Mouse (Mus musculus): ENCODE data around the gene Slc35d3. TPM values are rescaled to one million over a fixed set of nuclear protein-coding genes. Genes with fewer than 3 reads are reported as not detected.
A peak's percentile ranks its signal among the peaks of the same experiment; 100 is the strongest.

Slc35d3 gene
- polyA plus RNA-seq (2012; rRNA removed) = 2.0 and 2.3 TPM in 2 replicates

- 0 out of 2 replicates have a peak, but pooled peaks cover 7% of the 10 kb centered on the region for H3K4me1 ChIP-seq (ENCODE audit: control insufficient read depth, insufficient read depth, low read length)
- peak within 1 kb of the TSS; percentile 20 for H3K4me3 ChIP-seq (replicated peaks; ENCODE audit: insufficient read depth, low read depth, low read length)
- no peak within 1 kb of the TSS for H3K27ac ChIP-seq (ENCODE audit: insufficient read depth, low read length)
- TF ChIP-seq POLR2A (IDR thresholded peaks at IDR 0.05; ENCODE audit: borderline replicate concordance, insufficient read depth, low read length) = no peak
- TF ChIP-seq CTCF (IDR thresholded peaks at IDR 0.05; ENCODE audit: borderline replicate concordance, insufficient read depth, low read depth, low read length) = no peak
- peaks cover 2% of the 10 kb centered on the region; the same call in 1 of the 2 replicates for H3K27me3 ChIP-seq (ENCODE audit: control insufficient read depth, insufficient read depth, low read length)
- WGBS = under 1% methylated on average over 72 of the region's 72 CpGs
- DNase-seq = peak; percentile 4 to 23
These were observed at the start of gene Slc35d3 for GRCm38 (mm10) chr10:19850998-19851691. Gene Slc35d3, minus strand, starts transcription at chr10:19851459.

- no peak for DNase-seq
- TF ChIP-seq POLR2A (IDR thresholded peaks at IDR 0.05; ENCODE audit: borderline replicate concordance, insufficient read depth, low read length) = no peak
- TF ChIP-seq CTCF (IDR thresholded peaks at IDR 0.05; ENCODE audit: borderline replicate concordance, insufficient read depth, low read depth, low read length) = no peak
- Histone ChIP-seq H3K27ac (ENCODE audit: insufficient read depth, low read length) (no peak overlapping the region), H3K4me3 (replicated peaks; ENCODE audit: insufficient read depth, low read depth, low read length) (no peak overlapping the region), H3K4me1 (ENCODE audit: control insufficient read depth, insufficient read depth, low read length) (peaks cover 8% of the 10 kb centered on the region; the same call in 1 of the 2 replicates), H3K27me3 (ENCODE audit: control insufficient read depth, insufficient read depth, low read length) (no peaks in the 10 kb centered on the region)
- WGBS = 80% methylated on average over 2 of the region's 2 CpGs
These were observed 48.9 kb upstream of the Slc35d3 start for GRCm38 (mm10) chr10:19900191-19900590.

GRCm38 (mm10) chr10:19893976-19894375, 42.7 kb upstream of the Slc35d3 start:
- WGBS = 21% methylated on average over 4 of the region's 4 CpGs
- Histone ChIP-seq H3K4me1 (ENCODE audit: control insufficient read depth, insufficient read depth, low read length) (no peaks in the 10 kb centered on the region), H3K27me3 (ENCODE audit: control insufficient read depth, insufficient read depth, low read length) (no peaks in the 10 kb centered on the region), H3K27ac (ENCODE audit: insufficient read depth, low read length) (no peak overlapping the region), H3K4me3 (replicated peaks; ENCODE audit: insufficient read depth, low read depth, low read length) (no peak overlapping the region)
- peak; percentile 37 to 42 for DNase-seq
- peak; percentile 49; the same call in 1 of the 2 replicates for TF ChIP-seq CTCF (IDR thresholded peaks at IDR 0.05; ENCODE audit: borderline replicate concordance, insufficient read depth, low read depth, low read length)
- no peak for TF ChIP-seq POLR2A (IDR thresholded peaks at IDR 0.05; ENCODE audit: borderline replicate concordance, insufficient read depth, low read length)

GRCm38 (mm10) chr10:19893146-19893545, 41.9 kb upstream of the Slc35d3 start:
- no peak overlapping the region for H3K27ac ChIP-seq (ENCODE audit: insufficient read depth, low read length)
- 52% methylated on average over 6 of the region's 6 CpGs for WGBS
- DNase-seq = peak in 1 of 2 experiments; percentile 11
- TF ChIP-seq POLR2A (IDR thresholded peaks at IDR 0.05; ENCODE audit: borderline replicate concordance, insufficient read depth, low read length) = no peak
- no peak for TF ChIP-seq CTCF (IDR thresholded peaks at IDR 0.05; ENCODE audit: borderline replicate concordance, insufficient read depth, low read depth, low read length)
- H3K4me1 ChIP-seq (ENCODE audit: control insufficient read depth, insufficient read depth, low read length) = no peaks in the 10 kb centered on the region
- no peaks in the 10 kb centered on the region for H3K27me3 ChIP-seq (ENCODE audit: control insufficient read depth, insufficient read depth, low read length)
- no peak overlapping the region for H3K4me3 ChIP-seq (replicated peaks; ENCODE audit: insufficient read depth, low read depth, low read length)

- Histone ChIP-seq H3K27me3 (ENCODE audit: control insufficient read depth, insufficient read depth, low read length) (no peaks in the 10 kb centered on the region), H3K27ac (ENCODE audit: insufficient read depth, low read length) (no peak overlapping the region), H3K4me3 (replicated peaks; ENCODE audit: insufficient read depth, low read depth, low read length) (no peak overlapping the region), H3K4me1 (ENCODE audit: control insufficient read depth, insufficient read depth, low read length) (no peaks in the 10 kb centered on the region)
- TF ChIP-seq POLR2A (IDR thresholded peaks at IDR 0.05; ENCODE audit: borderline replicate concordance, insufficient read depth, low read length) (no peak), CTCF (IDR thresholded peaks at IDR 0.05; ENCODE audit: borderline replicate concordance, insufficient read depth, low read depth, low read length) (no peak)
- 66% methylated on average over 3 of the region's 3 CpGs for WGBS
- DNase-seq = no peak
These were observed 40.4 kb upstream of the Slc35d3 start for GRCm38 (mm10) chr10:19891686-19892085.

- 74% methylated on average over 3 of the region's 3 CpGs for WGBS
- Histone ChIP-seq H3K4me1 (ENCODE audit: control insufficient read depth, insufficient read depth, low read length) (no peaks in the 10 kb centered on the region), H3K27me3 (ENCODE audit: control insufficient read depth, insufficient read depth, low read length) (no peaks in the 10 kb centered on the region), H3K27ac (ENCODE audit: insufficient read depth, low read length) (no peak overlapping the region), H3K4me3 (replicated peaks; ENCODE audit: insufficient read depth, low read depth, low read length) (no peak overlapping the region)
- TF ChIP-seq CTCF (IDR thresholded peaks at IDR 0.05; ENCODE audit: borderline replicate concordance, insufficient read depth, low read depth, low read length) (no peak), POLR2A (IDR thresholded peaks at IDR 0.05; ENCODE audit: borderline replicate concordance, insufficient read depth, low read length) (no peak)
- no peak for DNase-seq
These were observed 38.6 kb upstream of the Slc35d3 start for GRCm38 (mm10) chr10:19889908-19890307.

GRCm38 (mm10) chr10:19886249-19886648, 35.0 kb upstream of the Slc35d3 start:
- Histone ChIP-seq H3K4me1 (ENCODE audit: control insufficient read depth, insufficient read depth, low read length) (no peaks in the 10 kb centered on the region), H3K27me3 (ENCODE audit: control insufficient read depth, insufficient read depth, low read length) (no peaks in the 10 kb centered on the region), H3K27ac (ENCODE audit: insufficient read depth, low read length) (no peak overlapping the region), H3K4me3 (replicated peaks; ENCODE audit: insufficient read depth, low read depth, low read length) (no peak overlapping the region)
- WGBS = 88% methylated on average over 3 of the region's 3 CpGs
- DNase-seq = no peak
- TF ChIP-seq CTCF (IDR thresholded peaks at IDR 0.05; ENCODE audit: borderline replicate concordance, insufficient read depth, low read depth, low read length) (no peak), POLR2A (IDR thresholded peaks at IDR 0.05; ENCODE audit: borderline replicate concordance, insufficient read depth, low read length) (no peak)

GRCm38 (mm10) chr10:19884409-19884808, 33.1 kb upstream of the Slc35d3 start:
- Histone ChIP-seq H3K4me1 (ENCODE audit: control insufficient read depth, insufficient read depth, low read length) (no peaks in the 10 kb centered on the region), H3K27ac (ENCODE audit: insufficient read depth, low read length) (no peak overlapping the region), H3K27me3 (ENCODE audit: control insufficient read depth, insufficient read depth, low read length) (no peaks in the 10 kb centered on the region), H3K4me3 (replicated peaks; ENCODE audit: insufficient read depth, low read depth, low read length) (no peak overlapping the region)
- DNase-seq = no peak
- TF ChIP-seq POLR2A (IDR thresholded peaks at IDR 0.05; ENCODE audit: borderline replicate concordance, insufficient read depth, low read length) (no peak), CTCF (IDR thresholded peaks at IDR 0.05; ENCODE audit: borderline replicate concordance, insufficient read depth, low read depth, low read length) (no peak)
- 75% methylated on average over 4 of the region's 4 CpGs for WGBS
